Mouse (Mus musculus): ENCODE measurements around the gene Agbl3.

- TF ChIP-seq POLR2A (IDR thresholded peaks at IDR 0.05; ENCODE audit: low read depth, low read length): no peak
- TF ChIP-seq CTCF (IDR thresholded peaks at IDR 0.05; ENCODE audit: extremely low read depth, insufficient read depth, insufficient read length, insufficient replicate concordance): no peak
Measured at GRCm38 (mm10) chr6:34900990-34901389, 120.8 kb downstream of the Agbl3 start.

Measured in spleen, adult 2 months (tissue).